Mouse (Mus musculus) liver, adult 2 months (tissue): Measurements from ENCODE around the gene Dazap2. TPM values are rescaled to one million over a fixed set of nuclear protein-coding genes. Genes with fewer than 3 reads are reported as not detected.

ENCODE experiments used
- DNase-seq: peaks from one replicate; pipeline ENCODE4 v3.0.0-alpha.2; 2011; ENCODE audit warnings: low read depth, low spot score; ENCODE audit errors: extremely low read depth
- H3K27ac ChIP-seq: fragments of 200-500 bp; replicated peaks from 2 replicates; pipeline ENCODE4 v1.5.1; 2012; ENCODE audit warnings: low read depth, mild to moderate bottlenecking, control low read depth, inconsistent platforms, low read length; ENCODE audit not compliant: insufficient read depth
- H3K27me3 ChIP-seq: fragments of 200-500 bp; 2 replicates; pipeline ENCODE4 v1.6.1; 2012; ENCODE audit warnings: mild to moderate bottlenecking, moderate library complexity, low read length, inconsistent platforms; ENCODE audit not compliant: control insufficient read depth, insufficient read depth
- H3K36me3 ChIP-seq: fragments of 200-500 bp; 2 replicates; pipeline ENCODE4 v1.6.1; 2012; ENCODE audit warnings: low read length, inconsistent platforms; ENCODE audit not compliant: control insufficient read depth, insufficient read depth
- H3K4me1 ChIP-seq: fragments of 200-500 bp; 2 replicates; pipeline ENCODE4 v1.6.1; 2011; ENCODE audit warnings: low read length; ENCODE audit not compliant: control insufficient read depth, insufficient read depth
- H3K4me3 ChIP-seq: fragments of 200-500 bp; 2 replicates; pipeline ENCODE4 v1.5.1; 2011; ENCODE audit warnings: low read depth, mild to moderate bottlenecking, control low read depth, low read length, moderate library complexity; ENCODE audit not compliant: insufficient read depth
- H3K79me2 ChIP-seq: fragments of 200-500 bp; 2 replicates; pipeline ENCODE4 v1.6.1; 2012; ENCODE audit warnings: inconsistent platforms, mild to moderate bottlenecking, low read length, moderate library complexity; ENCODE audit not compliant: control insufficient read depth, insufficient read depth
- H3K9ac ChIP-seq: fragments of 200-500 bp; 2 replicates; pipeline ENCODE4 v1.6.1; 2012; ENCODE audit warnings: low read depth, mild to moderate bottlenecking, control low read depth, inconsistent platforms, low read length
- CTCF ChIP-seq: fragments of 200-500 bp; IDR thresholded peaks from 2 replicates; pipeline ENCODE4 v1.5.1; 2011; ENCODE audit warnings: low read depth, low read length, control low read depth
- POLR2A ChIP-seq: fragments of 200-500 bp; IDR thresholded peaks from 2 replicates; pipeline ENCODE4 v1.6.1; 2011; ENCODE audit warnings: low read length, control low read depth; ENCODE audit not compliant: insufficient read depth; ENCODE audit errors: extremely low read depth
- WGBS: fragments of 180-500 bp; shearing (Covaris S2); methylation state at CpG from one replicate; pipeline ENCODE4 v1.1.7; 2018; 5-methylcytosine and 5-hydroxymethylcytosine counted together
- polyA plus RNA-seq: library from polyadenylated mRNA; depleted of rRNA; stranded (reverse); fragments of >200 nt; gene quantifications from 2 replicates; pipeline ENCODE4 v1.2.3, GENCODE M21; 2012
- total RNA-seq: library from RNA; depleted of rRNA; stranded (reverse); fragments of >200 nt; gene quantifications from 2 replicates; pipeline ENCODE4 v1.2.3, GENCODE M21; 2014

Gene Dazap2
- total and polyA plus RNA-seq, 2 experiments: 50.3 to 460 TPM

- 27% methylated on average over 5 of the region's 5 CpGs for WGBS
- Histone ChIP-seq H3K27ac (peak overlapping the region; percentile 53), H3K4me1 (peaks cover 17% of the 10 kb centered on the region), H3K4me3 (no peak overlapping the region), H3K9ac (no peak overlapping the region), H3K27me3 (no peaks in the 10 kb centered on the region), H3K36me3 (no peaks in the 10 kb centered on the region), H3K79me2 (no peaks in the 10 kb centered on the region)
- TF ChIP-seq CTCF (no peak), POLR2A (no peak)
- DNase-seq: peak; percentile 93
Observed at GRCm38 (mm10) chr15:100655201-100655600, 40.1 kb downstream of the Dazap2 start.

- peaks cover 28% of the 10 kb centered on the region for H3K4me1 ChIP-seq
- DNase-seq: peak; percentile 94
- no peaks in the 10 kb centered on the region for H3K79me2 ChIP-seq
- no peak overlapping the region for H3K9ac ChIP-seq
- H3K27ac ChIP-seq: peak overlapping the region; percentile 23
- H3K36me3 ChIP-seq: no peaks in the 10 kb centered on the region
- 22% methylated on average over 9 of the region's 9 CpGs for WGBS
- H3K27me3 ChIP-seq: no peaks in the 10 kb centered on the region
- no peak for TF ChIP-seq POLR2A
- TF ChIP-seq CTCF: no peak
- H3K4me3 ChIP-seq: no peak overlapping the region
Observed at GRCm38 (mm10) chr15:100660306-100660705, 45.2 kb downstream of the Dazap2 start.

GRCm38 (mm10) chr15:100660805-100661204 is 45.7 kb downstream of the Dazap2 start:
- no peak overlapping the region for H3K27ac ChIP-seq
- no peaks in the 10 kb centered on the region for H3K36me3 ChIP-seq
- WGBS: 76% methylated on average over 5 of the region's 5 CpGs
- no peak overlapping the region for H3K4me3 ChIP-seq
- TF ChIP-seq POLR2A (no peak), CTCF (no peak)
- peaks cover 23% of the 10 kb centered on the region for H3K4me1 ChIP-seq
- no peak for DNase-seq
- no peaks in the 10 kb centered on the region for H3K79me2 ChIP-seq
- H3K9ac ChIP-seq: no peak overlapping the region
- H3K27me3 ChIP-seq: no peaks in the 10 kb centered on the region

- Histone ChIP-seq H3K27me3 (no peaks in the 10 kb centered on the region), H3K4me3 (no peak overlapping the region), H3K4me1 (peaks cover 17% of the 10 kb centered on the region), H3K27ac (no peak overlapping the region), H3K79me2 (no peaks in the 10 kb centered on the region), H3K36me3 (no peaks in the 10 kb centered on the region), H3K9ac (no peak overlapping the region)
- WGBS: 69% methylated on average over 9 of the region's 9 CpGs
- DNase-seq: no peak
- no peak for TF ChIP-seq CTCF
- no peak for TF ChIP-seq POLR2A
Observed at GRCm38 (mm10) chr15:100664813-100665274, 49.7 kb downstream of the Dazap2 start.

- TF ChIP-seq POLR2A (no peak), CTCF (no peak)
- no peaks in the 10 kb centered on the region for H3K79me2 ChIP-seq
- WGBS: 58% methylated on average over 9 of the region's 9 CpGs
- no peaks in the 10 kb centered on the region for H3K27me3 ChIP-seq
- peak overlapping the region; percentile 33; the same call in 1 of the 2 replicates for H3K27ac ChIP-seq
- DNase-seq: no peak
- peaks cover 10% of the 10 kb centered on the region for H3K4me1 ChIP-seq
- H3K36me3 ChIP-seq: no peaks in the 10 kb centered on the region
- no peak overlapping the region for H3K4me3 ChIP-seq
- H3K9ac ChIP-seq: no peak overlapping the region
Observed at GRCm38 (mm10) chr15:100665411-100666218, 50.5 kb downstream of the Dazap2 start.

GRCm38 (mm10) chr15:100666219-100666696 is 51.1 kb downstream of the Dazap2 start:
- Histone ChIP-seq H3K4me1 (peaks cover 8% of the 10 kb centered on the region; the same call in 1 of the 2 replicates), H3K27me3 (no peaks in the 10 kb centered on the region), H3K36me3 (no peaks in the 10 kb centered on the region), H3K9ac (no peak overlapping the region), H3K79me2 (no peaks in the 10 kb centered on the region), H3K4me3 (no peak overlapping the region), H3K27ac (peak overlapping the region; percentile 33; the same call in 1 of the 2 replicates)
- TF ChIP-seq POLR2A (no peak), CTCF (no peak)
- DNase-seq: no peak
- WGBS: 44% methylated on average over 7 of the region's 7 CpGs
